ENCODE assay signal across 9 mouse cellular contexts in the genomic region with DNA sequence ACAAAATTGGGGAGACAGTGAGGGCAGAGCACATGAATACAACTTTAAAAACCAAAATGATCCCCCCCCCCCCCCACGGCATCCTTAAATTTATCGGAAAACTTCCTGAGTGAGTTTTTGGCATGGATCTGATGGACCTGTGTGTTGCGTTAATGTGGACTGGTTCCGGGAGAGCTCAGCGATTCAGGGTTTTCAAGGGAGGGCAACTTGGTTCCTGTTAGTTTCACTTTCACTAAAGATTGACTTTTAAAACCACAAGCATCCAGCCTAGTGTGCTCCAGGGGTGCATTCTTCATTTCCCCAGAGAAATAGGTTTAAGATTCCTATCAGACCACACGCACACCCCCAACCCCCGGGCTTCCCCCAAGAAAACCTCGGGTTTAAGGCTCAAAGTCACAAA. TPM values are rescaled to one million over a fixed set of nuclear protein-coding genes. Genes with fewer than 3 reads are reported as not detected.
DNase-seq lines count a peak whose midpoint lies in the region; ATAC-seq and TF ChIP-seq lines count a peak whose summit lies in the region.
"Had no signal": no experiment of that assay in that cellular context is flagged by ENCODE, and none has a peak within 500 bp of the region (broad histone marks: within the 10 kb centered on the region; RNA-seq: fewer than 3 reads in every experiment).

No protein-coding gene starts in this region.

- H3K4me2 ChIP-seq in hindbrain, embryonic 12.5 days (replicated peaks): peak overlapping the region; percentile 84
- peak overlapping the region; percentile 94 for H3K4me2 ChIP-seq in liver, embryonic 12.5 days
- peak overlapping the region; percentile 73 for H3K4me2 ChIP-seq in neural tube, embryonic 12.5 days (replicated peaks)

- H3K4me3 ChIP-seq in cerebellum, adult 2 months (replicated peaks; ENCODE audit: insufficient read depth, low read depth, low read length): peak overlapping the region; percentile 40
- H3K4me3 ChIP-seq in cortical plate, adult 2 months (ENCODE audit: insufficient read depth, low read length): peak overlapping the region; percentile 54; the same call in 1 of the 2 replicates
- peak overlapping the region; percentile 88 for H3K4me3 ChIP-seq in hindbrain, embryonic 12.5 days
- H3K4me3 ChIP-seq in liver, embryonic 12.5 days: peak overlapping the region; percentile 69
- H3K4me3 ChIP-seq in neural tube, embryonic 12.5 days: no peak overlapping the region

- 0 out of 2 replicates have a peak, but pooled peaks cover 3% of the 10 kb centered on the region for H3K36me3 ChIP-seq in hindbrain, embryonic 12.5 days
- no peaks in the 10 kb centered on the region for H3K36me3 ChIP-seq in liver, embryonic 12.5 days
- no peaks in the 10 kb centered on the region for H3K36me3 ChIP-seq in neural tube, embryonic 12.5 days
- H3K36me3 ChIP-seq: G1E had no signal

- no peak for DNase-seq in cerebellum, adult 2 months
- DNase-seq in cerebellum, adult 9-11 months: no peak
- DNase-seq in layer of hippocampus, adult 9-11 months: no peak

- TF ChIP-seq CTCF in cerebellum, adult 2 months (IDR thresholded peaks at IDR 0.05; ENCODE audit: borderline replicate concordance, insufficient read depth, low read depth, low read length): no peak
- TF ChIP-seq CTCF in cortical plate, adult 2 months (IDR thresholded peaks at IDR 0.05; ENCODE audit: extremely low read depth, insufficient read depth, low read length): no peak

- H3K27me3 ChIP-seq in cerebellum, adult 2 months (ENCODE audit: control insufficient read depth, insufficient read depth, low read length): peaks cover 2% of the 10 kb centered on the region; the same call in 1 of the 2 replicates
- H3K27me3 ChIP-seq in hindbrain, embryonic 12.5 days: peaks cover 13% of the 10 kb centered on the region; the same call in 1 of the 2 replicates
- peaks cover 72% of the 10 kb centered on the region for H3K27me3 ChIP-seq in liver, embryonic 12.5 days (replicated peaks)
- H3K27me3 ChIP-seq in neural tube, embryonic 12.5 days (replicated peaks): peaks cover 11% of the 10 kb centered on the region; the same call in 1 of the 2 replicates

- 26% methylated on average over 8 of the region's 8 CpGs for WGBS in cerebellum, adult 2 months
- WGBS in hindbrain, embryonic 12.5 days: 50% methylated on average over 8 of the region's 8 CpGs
- 15% methylated on average over 8 of the region's 8 CpGs for WGBS in liver, embryonic 12.5 days (ENCODE audit: insufficient replicate concordance)
- WGBS in neural tube, embryonic 12.5 days: 62% methylated on average over 8 of the region's 8 CpGs

- TF ChIP-seq POLR2A in cerebellum, adult 2 months (IDR thresholded peaks at IDR 0.05; ENCODE audit: borderline replicate concordance, insufficient read depth, low read length): no peak
- no peak for TF ChIP-seq POLR2A in cortical plate, adult 2 months (IDR thresholded peaks at IDR 0.05; ENCODE audit: extremely low read depth, insufficient read depth, low read length)

- H3K4me1 ChIP-seq in cerebellum, adult 2 months (ENCODE audit: control insufficient read depth, insufficient read depth, low read length): no peaks in the 10 kb centered on the region
- H3K4me1 ChIP-seq in cortical plate, adult 2 months (ENCODE audit: control insufficient read depth, insufficient read depth, low read length): peaks cover 1% of the 10 kb centered on the region
- peaks cover 12% of the 10 kb centered on the region for H3K4me1 ChIP-seq in hindbrain, embryonic 12.5 days
- peaks cover 17% of the 10 kb centered on the region; the same call in 1 of the 2 replicates for H3K4me1 ChIP-seq in liver, embryonic 12.5 days
- H3K4me1 ChIP-seq in neural tube, embryonic 12.5 days: peaks cover 7% of the 10 kb centered on the region; the same call in 1 of the 2 replicates

- ATAC-seq in hindbrain, embryonic 12.5 days (ENCODE audit: low FRiP score): no peak
- ATAC-seq in liver, embryonic 12.5 days: no peak
- ATAC-seq in neural tube, embryonic 12.5 days (ENCODE audit: low FRiP score, low read depth): no peak
- no peak for ATAC-seq in megakaryocyte-erythroid progenitor cell, adult 5-6 weeks (replicated peaks; ENCODE audit: low FRiP score, low TSS enrichment, poor library complexity, severe bottlenecking)

- 0 out of 2 replicates have a peak overlapping the region, but pooled peaks have one; percentile 94 for H3K9ac ChIP-seq in hindbrain, embryonic 12.5 days
- H3K9ac ChIP-seq in liver, embryonic 12.5 days: peak overlapping the region; percentile 71; the same call in 1 of the 2 replicates
- H3K9ac ChIP-seq in neural tube, embryonic 12.5 days: peak overlapping the region; percentile 79; the same call in 1 of the 2 replicates

- no peak overlapping the region for H3K27ac ChIP-seq in cerebellum, adult 2 months (ENCODE audit: insufficient read depth, low read length)
- H3K27ac ChIP-seq in cortical plate, adult 2 months (ENCODE audit: insufficient read depth, low read length): no peak overlapping the region
- no peak overlapping the region for H3K27ac ChIP-seq in hindbrain, embryonic 12.5 days
- no peak overlapping the region for H3K27ac ChIP-seq in liver, embryonic 12.5 days
- H3K27ac ChIP-seq in neural tube, embryonic 12.5 days: no peak overlapping the region

- no peaks in the 10 kb centered on the region for H3K9me3 ChIP-seq in hindbrain, embryonic 12.5 days (replicated peaks)
- no peaks in the 10 kb centered on the region for H3K9me3 ChIP-seq in liver, embryonic 12.5 days (replicated peaks)
- no peaks in the 10 kb centered on the region for H3K9me3 ChIP-seq in neural tube, embryonic 12.5 days

RNA-seq across cellular contexts. Expression of a gene that starts 1.2 kb away (rescaled TPM):
- polyA plus RNA-seq in cerebellum, adult 2 months (2012; rRNA removed): 6.1 and 6.6 TPM in 2 replicates
- 2.2 and 2.9 TPM in 2 replicates for polyA plus RNA-seq in cortical plate, adult 2 months (2012; rRNA removed)
- 8.0 and 9.1 TPM in 2 replicates for polyA plus RNA-seq in hindbrain, embryonic 12.5 days (2016; fragmentation: Nextera tagmentation; extraction: Ambion mirVana)
- 1.4 and 1.7 TPM in 2 replicates for polyA plus RNA-seq in liver, embryonic 12.5 days (2016; fragmentation: Nextera tagmentation; extraction: Ambion mirVana)
- polyA plus RNA-seq in neural tube, embryonic 12.5 days (2016; fragmentation: Nextera tagmentation; extraction: Ambion mirVana): 4.7 and 5.1 TPM in 2 replicates
- 11.7 and 15.0 TPM in 2 replicates for total RNA-seq in megakaryocyte-erythroid progenitor cell, adult 5-6 weeks (2014; fragmentation: Nextera tagmentation)
- total RNA-seq in megakaryocyte-erythroid progenitor cell, adult 5-6 weeks (2017): 14.0 and 15.9 TPM in 2 replicates
- polyA plus RNA-seq: G1E had no signal

RNA-seq across cellular contexts. Expression of a gene that starts 1.4 kb away (rescaled TPM):
- polyA plus RNA-seq in cerebellum, adult 2 months (2012; rRNA removed): 7.4 and 7.5 TPM in 2 replicates
- 9.9 and 12.4 TPM in 2 replicates for polyA plus RNA-seq in cortical plate, adult 2 months (2012; rRNA removed)
- polyA plus RNA-seq in hindbrain, embryonic 12.5 days (2016; fragmentation: Nextera tagmentation; extraction: Ambion mirVana): 2.7 and 3.5 TPM in 2 replicates
- 5.6 and 6.4 TPM in 2 replicates for polyA plus RNA-seq in liver, embryonic 12.5 days (2016; fragmentation: Nextera tagmentation; extraction: Ambion mirVana)
- 3.6 and 3.9 TPM in 2 replicates for polyA plus RNA-seq in neural tube, embryonic 12.5 days (2016; fragmentation: Nextera tagmentation; extraction: Ambion mirVana)
- total RNA-seq in megakaryocyte-erythroid progenitor cell, adult 5-6 weeks (2014; fragmentation: Nextera tagmentation): 28.5 and 38.6 TPM in 2 replicates
- 5.3 and 6.4 TPM in 2 replicates for total RNA-seq in megakaryocyte-erythroid progenitor cell, adult 5-6 weeks (2017)
